Mouse (Mus musculus): ENCODE results near the gene Med1. TPM values are rescaled to one million over a fixed set of nuclear protein-coding genes. Genes with fewer than 3 reads are reported as not detected.

The Med1 gene
- polyA plus RNA-seq, 1 experiment from 2014 or later, result 52.4 TPM

GRCm38 (mm10) chr11:98123424-98123823, 69.7 kb downstream of the Med1 start:
- Histone ChIP-seq H3K4me1 (ENCODE audit: control insufficient read depth, insufficient read depth, low read length) (no peaks in the 10 kb centered on the region), H3K4me2 (ENCODE audit: low read depth, low read length) (no peak overlapping the region), H3K9me3 (ENCODE audit: control insufficient read depth, low read length) (no peaks in the 10 kb centered on the region), H3K4me3 (ENCODE audit: low read length) (no peak overlapping the region), H3K9ac (ENCODE audit: low read depth, low read length) (no peak overlapping the region), H3K27me3 (replicated peaks; ENCODE audit: control insufficient read depth, insufficient read depth, low read length) (no peaks in the 10 kb centered on the region), H3K27ac (ENCODE audit: low read length) (no peak overlapping the region), H3K36me3 (ENCODE audit: control insufficient read depth, insufficient read depth, low read length) (0 out of 2 replicates have a peak, but pooled peaks cover 3% of the 10 kb centered on the region)
- ATAC-seq, result no peak
- WGBS, result 84% methylated on average over 5 of the region's 5 CpGs

DNA sequence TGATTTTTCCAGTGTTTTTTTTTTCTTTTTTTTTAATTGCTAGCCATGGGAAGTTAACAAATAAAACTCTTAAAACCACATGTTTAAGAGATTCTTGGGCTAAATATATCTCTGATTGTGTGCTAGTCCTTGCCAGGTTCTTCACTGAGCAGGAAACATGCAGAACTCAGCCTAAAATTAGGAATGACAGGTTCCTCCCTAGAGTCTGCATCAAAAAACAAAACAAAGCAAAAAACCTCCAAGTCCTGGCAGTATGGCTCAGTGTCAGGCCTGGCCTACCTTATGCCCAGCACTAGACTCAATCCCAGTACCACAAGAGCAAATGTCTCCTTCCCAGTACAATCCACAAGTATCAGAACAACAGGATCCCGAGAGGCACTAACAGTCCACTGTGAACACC, 78.7 kb downstream of the Med1 start:
- no peak overlapping the region for H3K27ac ChIP-seq (ENCODE audit: low read length)
- no peaks in the 10 kb centered on the region for H3K27me3 ChIP-seq (replicated peaks; ENCODE audit: control insufficient read depth, insufficient read depth, low read length)
- no peaks in the 10 kb centered on the region for H3K4me1 ChIP-seq (ENCODE audit: control insufficient read depth, insufficient read depth, low read length)
- H3K9me3 ChIP-seq (ENCODE audit: control insufficient read depth, low read length), result no peaks in the 10 kb centered on the region
- H3K36me3 ChIP-seq (ENCODE audit: control insufficient read depth, insufficient read depth, low read length), result peaks cover 6% of the 10 kb centered on the region; the same call in 1 of the 2 replicates
- H3K4me2 ChIP-seq (ENCODE audit: low read depth, low read length), result no peak overlapping the region
- no peak overlapping the region for H3K4me3 ChIP-seq (ENCODE audit: low read length)
- ATAC-seq, result no peak
- WGBS, result 88% methylated on average over 1 of the region's 1 CpGs
- no peak overlapping the region for H3K9ac ChIP-seq (ENCODE audit: low read depth, low read length)

GRCm38 (mm10) chr11:98113504-98113903, 79.6 kb downstream of the Med1 start:
- Histone ChIP-seq H3K36me3 (ENCODE audit: control insufficient read depth, insufficient read depth, low read length) (peaks cover 3% of the 10 kb centered on the region; the same call in 1 of the 2 replicates), H3K4me1 (ENCODE audit: control insufficient read depth, insufficient read depth, low read length) (no peaks in the 10 kb centered on the region), H3K4me2 (ENCODE audit: low read depth, low read length) (no peak overlapping the region), H3K9me3 (ENCODE audit: control insufficient read depth, low read length) (no peaks in the 10 kb centered on the region), H3K4me3 (ENCODE audit: low read length) (no peak overlapping the region), H3K27me3 (replicated peaks; ENCODE audit: control insufficient read depth, insufficient read depth, low read length) (no peaks in the 10 kb centered on the region), H3K27ac (ENCODE audit: low read length) (no peak overlapping the region), H3K9ac (ENCODE audit: low read depth, low read length) (no peak overlapping the region)
- whole genome bisulfite sequencing, result 51% methylated on average over 4 of the region's 4 CpGs
- ATAC-seq, result no peak

DNA sequence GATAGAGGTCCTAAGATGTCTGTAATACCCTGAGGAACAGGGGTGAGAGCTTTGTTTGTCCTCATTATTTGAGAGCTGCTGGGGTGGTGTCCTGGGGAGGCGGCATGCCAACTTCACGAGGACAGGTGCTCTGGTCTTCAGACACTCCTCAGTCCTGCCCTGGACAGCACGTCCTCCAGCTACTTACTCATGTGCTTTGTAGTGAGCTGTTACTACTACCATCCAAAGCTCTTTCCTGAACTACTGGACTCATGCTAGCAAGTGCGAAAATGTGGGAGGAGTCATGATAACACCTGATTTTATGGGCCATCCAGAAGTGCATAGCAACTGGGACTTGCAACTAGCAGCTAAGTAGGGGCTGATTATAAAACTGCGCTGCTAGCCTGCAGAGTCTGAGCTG, 83.4 kb downstream of the Med1 start:
- H3K9me3 ChIP-seq (ENCODE audit: control insufficient read depth, low read length), result no peaks in the 10 kb centered on the region
- peak; percentile 56 for ATAC-seq
- H3K4me1 ChIP-seq (ENCODE audit: control insufficient read depth, insufficient read depth, low read length), result no peaks in the 10 kb centered on the region
- no peak overlapping the region for H3K27ac ChIP-seq (ENCODE audit: low read length)
- WGBS, result 75% methylated on average over 5 of the region's 5 CpGs
- peaks cover 3% of the 10 kb centered on the region; the same call in 1 of the 2 replicates for H3K36me3 ChIP-seq (ENCODE audit: control insufficient read depth, insufficient read depth, low read length)
- H3K4me2 ChIP-seq (ENCODE audit: low read depth, low read length), result no peak overlapping the region
- no peak overlapping the region for H3K4me3 ChIP-seq (ENCODE audit: low read length)
- no peaks in the 10 kb centered on the region for H3K27me3 ChIP-seq (replicated peaks; ENCODE audit: control insufficient read depth, insufficient read depth, low read length)
- H3K9ac ChIP-seq (ENCODE audit: low read depth, low read length), result no peak overlapping the region

Small RNA genes lying within 50 kb of the gene (microRNA-seq; reads per million reads assigned to microRNA genes)
- gene Gm27399, result not detected

Other genes with a start within 250 kb of the Med1 start
- 0.34 and 0.65 TPM in 2 replicates for gene Plxdc1, start 206.8 kb downstream of the Med1 start, polyA plus RNA-seq (2015; fragmentation: Nextera tagmentation; extraction: Ambion mirVana)
- gene Arl5c, start 197.1 kb downstream of the Med1 start, polyA plus RNA-seq (2015; fragmentation: Nextera tagmentation; extraction: Ambion mirVana), result 9.0 and 9.9 TPM in 2 replicates
- 5.1 TPM in 2 replicates for gene Cacnb1, start 170.3 kb downstream of the Med1 start, polyA plus RNA-seq (2015; fragmentation: Nextera tagmentation; extraction: Ambion mirVana)
- 990 and 1,058 TPM in 2 replicates for gene Rpl19, start 166.6 kb downstream of the Med1 start, polyA plus RNA-seq (2015; fragmentation: Nextera tagmentation; extraction: Ambion mirVana)
- 0.29 TPM in 2 replicates for gene Stac2, start 139.8 kb downstream of the Med1 start, polyA plus RNA-seq (2015; fragmentation: Nextera tagmentation; extraction: Ambion mirVana)
- gene Fbxl20, start 42.9 kb downstream of the Med1 start, polyA plus RNA-seq (2015; fragmentation: Nextera tagmentation; extraction: Ambion mirVana), result 12.8 TPM in 2 replicates
- gene Cdk12, start 9.8 kb upstream of the Med1 start, polyA plus RNA-seq (2015; fragmentation: Nextera tagmentation; extraction: Ambion mirVana), result 6.2 and 6.5 TPM in 2 replicates
- gene Neurod2, start 136.4 kb upstream of the Med1 start, polyA plus RNA-seq (2015; fragmentation: Nextera tagmentation; extraction: Ambion mirVana), result 0.05 TPM in 1 of 2 replicates, not detected in the other
- gene Ppp1r1b, start 155.1 kb upstream of the Med1 start, polyA plus RNA-seq (2015; fragmentation: Nextera tagmentation; extraction: Ambion mirVana), result 91.7 and 92.3 TPM in 2 replicates
- 44.8 and 44.9 TPM in 2 replicates for gene Stard3, start 165.1 kb upstream of the Med1 start, polyA plus RNA-seq (2015; fragmentation: Nextera tagmentation; extraction: Ambion mirVana)
- gene Tcap, start 190.5 kb upstream of the Med1 start, polyA plus RNA-seq (2015; fragmentation: Nextera tagmentation; extraction: Ambion mirVana), result 0.28 TPM in 1 of 2 replicates, not detected in the other
- 0.16 TPM in 1 of 2 replicates, not detected in the other for gene Pnmt, start 193.2 kb upstream of the Med1 start, polyA plus RNA-seq (2015; fragmentation: Nextera tagmentation; extraction: Ambion mirVana)
- 19.5 and 20.4 TPM in 2 replicates for gene Pgap3, start 207.2 kb upstream of the Med1 start, polyA plus RNA-seq (2015; fragmentation: Nextera tagmentation; extraction: Ambion mirVana)
- 33.8 and 37.5 TPM in 2 replicates for gene Erbb2, start 219.2 kb upstream of the Med1 start, polyA plus RNA-seq (2015; fragmentation: Nextera tagmentation; extraction: Ambion mirVana)
- gene Mien1, start 245.7 kb upstream of the Med1 start, polyA plus RNA-seq (2015; fragmentation: Nextera tagmentation; extraction: Ambion mirVana), result 279 and 304 TPM in 2 replicates